Mouse (Mus musculus): Measurements from ENCODE around the gene Defb6. TPM values are rescaled to one million over a fixed set of nuclear protein-coding genes. Genes with fewer than 3 reads are reported as not detected.

Gene Defb6
- not detected in 2 replicates for polyA plus RNA-seq (2012; rRNA removed)

DNA sequence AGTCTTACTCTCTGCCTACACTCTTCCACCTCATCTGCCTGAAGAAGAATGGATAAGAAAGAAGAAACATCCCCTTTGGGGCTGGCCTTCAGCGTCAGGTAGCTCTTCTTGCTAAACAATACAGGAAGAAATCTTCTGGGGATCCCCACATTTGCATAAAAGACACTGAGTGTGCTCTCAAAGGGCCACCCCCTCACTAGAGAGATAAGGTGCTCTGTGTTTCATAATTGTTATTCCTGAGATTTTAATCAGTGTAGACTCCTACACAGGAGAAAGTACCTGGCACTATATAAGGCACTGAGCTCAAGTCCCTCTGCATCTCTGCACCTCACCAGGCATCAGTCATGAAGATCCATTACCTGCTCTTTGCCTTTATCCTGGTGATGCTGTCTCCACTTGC is at the start of gene Defb6:
Gene Defb6, plus strand, starts transcription at position 318 of the 400 bp plus-strand sequence.

DNA sequence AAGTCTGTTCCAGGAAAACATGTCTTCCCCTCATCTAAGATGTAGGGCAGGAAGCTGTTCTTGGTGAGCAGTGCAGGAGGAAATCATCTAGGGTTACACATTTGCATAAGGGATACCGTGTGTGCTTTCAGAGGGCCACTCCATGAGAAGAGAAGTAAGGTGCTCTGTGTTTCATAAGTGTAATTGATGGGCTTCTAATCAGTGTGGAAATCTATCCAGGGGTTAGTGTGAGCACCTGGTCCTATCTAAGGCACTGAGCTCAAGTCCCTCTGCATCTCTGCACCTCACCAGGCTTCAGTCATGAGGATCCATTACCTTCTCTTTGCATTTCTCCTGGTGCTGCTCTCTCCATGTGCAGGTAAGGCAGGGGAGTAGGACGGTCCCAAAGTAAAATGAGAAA is 14.3 kb downstream of the Defb6 start, which contains the start of gene Defb46:
Gene Defb46, plus strand, starts transcription at position 301 of the 400 bp plus-strand sequence.

DNA sequence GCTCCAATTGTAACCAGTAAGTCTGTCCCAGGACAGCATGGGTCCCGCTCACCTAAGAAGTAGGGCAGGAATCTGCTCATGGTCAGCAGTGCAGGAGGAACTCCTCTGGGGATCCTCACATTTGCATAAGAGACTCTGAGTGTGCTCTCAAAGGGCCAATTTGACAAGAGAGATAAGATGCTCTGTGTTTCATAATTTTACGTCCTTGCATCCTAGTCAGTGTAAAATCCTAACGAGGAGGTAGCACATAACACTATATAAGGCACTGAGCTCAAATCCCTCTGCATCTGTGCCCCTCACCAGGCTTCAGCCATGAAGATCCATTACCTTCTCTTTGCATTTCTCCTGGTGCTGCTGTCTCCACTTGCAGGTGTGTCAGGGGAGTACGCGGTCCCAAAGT is 22.0 kb downstream of the Defb6 start, which contains the start of gene Defb5:
Gene Defb5, plus strand, starts transcription at position 301 of the 400 bp plus-strand sequence.

Other genes with a start within 250 kb of the Defb6 start
- not detected in 2 replicates for gene Defb40, start 247.2 kb upstream of the Defb6 start, polyA plus RNA-seq (2012; rRNA removed)
- gene Defb37, start 234.4 kb upstream of the Defb6 start, polyA plus RNA-seq (2012; rRNA removed): 1.2 and 9.8 TPM in 2 replicates
- not detected in 2 replicates for gene Defb38, start 198.9 kb upstream of the Defb6 start, polyA plus RNA-seq (2012; rRNA removed)
- gene Defb39, start 160.7 kb upstream of the Defb6 start, polyA plus RNA-seq (2012; rRNA removed): not detected in 2 replicates
- gene Defb12, start 110.6 kb upstream of the Defb6 start, polyA plus RNA-seq (2012; rRNA removed): not detected in 2 replicates
- gene Defb34, start 101.7 kb upstream of the Defb6 start, polyA plus RNA-seq (2012; rRNA removed): not detected in 2 replicates
- gene Gm45826, start 84.7 kb upstream of the Defb6 start, polyA plus RNA-seq (2012; rRNA removed): not detected in 2 replicates
- not detected in 2 replicates for gene Defb14, start 31.1 kb upstream of the Defb6 start, polyA plus RNA-seq (2012; rRNA removed)
- gene Defb4, start 26.8 kb upstream of the Defb6 start, polyA plus RNA-seq (2012; rRNA removed): not detected in 2 replicates
- not detected in 2 replicates for gene Defb46, start 14.4 kb downstream of the Defb6 start, polyA plus RNA-seq (2012; rRNA removed)
- not detected in 2 replicates for gene Defb5, start 22.1 kb downstream of the Defb6 start, polyA plus RNA-seq (2012; rRNA removed)
- not detected in 2 replicates for gene Defb3, start 67.9 kb downstream of the Defb6 start, polyA plus RNA-seq (2012; rRNA removed)
- not detected in 2 replicates for gene Defb8, start 222.1 kb downstream of the Defb6 start, polyA plus RNA-seq (2012; rRNA removed)